Mouse (Mus musculus): ENCODE results near the gene Lzic.

DNA sequence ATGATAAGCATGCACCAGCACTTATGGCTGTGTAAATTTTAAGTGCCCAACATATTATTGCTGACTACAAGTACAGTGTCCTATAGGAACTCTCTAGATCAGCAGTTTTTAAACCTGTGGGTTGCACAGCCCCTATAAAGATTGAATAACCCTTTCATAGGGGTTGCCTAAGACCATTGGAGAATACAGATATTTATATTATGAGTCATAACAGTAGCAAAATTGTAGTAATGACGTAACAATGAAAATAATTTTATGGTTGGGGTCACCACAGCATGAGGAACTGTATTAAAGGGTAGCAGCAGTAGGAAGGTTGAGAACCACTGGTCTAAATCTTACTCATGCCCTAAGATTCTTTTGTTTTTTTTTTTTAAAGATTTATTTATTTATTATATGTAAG, 25.6 kb upstream of the Lzic start:
- TF ChIP-seq EP300 (IDR thresholded peaks at IDR 0.05; ENCODE audit: insufficient read depth, low read depth, low read length) (no peak), CTCF (IDR thresholded peaks at IDR 0.05) (no peak)
